Mouse (Mus musculus): ENCODE data around the gene Dennd2d.
A peak's percentile ranks its signal among the peaks of the same experiment; 100 is the strongest.

Gene Dennd2d

GRCm38 (mm10) chr3:106495346-106496044 lies 13.3 kb downstream of the Dennd2d start:
- no peak for DNase-seq (ENCODE audit: extremely low read depth, insufficient read length, low spot score)

GRCm38 (mm10) chr3:106496045-106496721 lies 14.0 kb downstream of the Dennd2d start:
- no peak for DNase-seq (ENCODE audit: extremely low read depth, insufficient read length, low spot score)

GRCm38 (mm10) chr3:106496996-106497395 lies 14.8 kb downstream of the Dennd2d start:
- no peak for DNase-seq (ENCODE audit: extremely low read depth, insufficient read length, low spot score)

- DNase-seq (ENCODE audit: extremely low read depth, insufficient read length, low spot score): no peak
These were observed 18.3 kb downstream of the Dennd2d start for GRCm38 (mm10) chr3:106500510-106500909.

- no peak for DNase-seq (ENCODE audit: extremely low read depth, insufficient read length, low spot score)
These were observed 20.7 kb downstream of the Dennd2d start for GRCm38 (mm10) chr3:106502892-106503291.

GRCm38 (mm10) chr3:106510669-106511068 lies 28.5 kb downstream of the Dennd2d start:
- no peak for DNase-seq (ENCODE audit: extremely low read depth, insufficient read length, low spot score)

GRCm38 (mm10) chr3:106515016-106515415 lies 32.8 kb downstream of the Dennd2d start:
- DNase-seq (ENCODE audit: extremely low read depth, insufficient read length, low spot score): no peak

GRCm38 (mm10) chr3:106522730-106523129 lies 40.5 kb downstream of the Dennd2d start:
- DNase-seq (ENCODE audit: extremely low read depth, insufficient read length, low spot score): no peak

GRCm38 (mm10) chr3:106526411-106526810 lies 44.2 kb downstream of the Dennd2d start:
- DNase-seq (ENCODE audit: extremely low read depth, insufficient read length, low spot score): no peak

GRCm38 (mm10) chr3:106528032-106528431 lies 45.8 kb downstream of the Dennd2d start:
- DNase-seq (ENCODE audit: extremely low read depth, insufficient read length, low spot score): no peak

GRCm38 (mm10) chr3:106533277-106533676 lies 51.1 kb downstream of the Dennd2d start:
- no peak for DNase-seq (ENCODE audit: extremely low read depth, insufficient read length, low spot score)

- no peak for DNase-seq (ENCODE audit: extremely low read depth, insufficient read length, low spot score)
These were observed 62.6 kb downstream of the Dennd2d start for GRCm38 (mm10) chr3:106544721-106545316.

GRCm38 (mm10) chr3:106547171-106547923 lies 65.1 kb downstream of the Dennd2d start, which contains the start of the genes Dram2 and Cept1:
Gene Dram2 (plus strand): TSS chr3:106547798.
Gene Cept1 (minus strand): TSS chr3:106547802.
- peak; percentile 97 for DNase-seq (ENCODE audit: extremely low read depth, insufficient read length, low spot score)

- DNase-seq (ENCODE audit: extremely low read depth, insufficient read length, low spot score): no peak
These were observed 65.8 kb downstream of the Dennd2d start for GRCm38 (mm10) chr3:106547924-106548539.

- no peak for DNase-seq (ENCODE audit: extremely low read depth, insufficient read length, low spot score)
These were observed 66.8 kb downstream of the Dennd2d start for GRCm38 (mm10) chr3:106548971-106549370.
